Mouse (Mus musculus) MEL (cell line): Measurements from ENCODE around the gene Tbc1d8b. TPM values are rescaled to one million over a fixed set of nuclear protein-coding genes. Genes with fewer than 3 reads are reported as not detected.
A peak's percentile ranks its signal among the peaks of the same experiment; 100 is the strongest.

Experiments
- DNase-seq: peaks from one replicate; pipeline ENCODE4 v3.0.0; 2011; ENCODE audit warnings: low read depth, low spot score
- H3K27ac ChIP-seq: 2 replicates; pipeline ENCODE4 v1.5.1; 2012; ENCODE audit warnings: low read depth, mild to moderate bottlenecking, control low read depth, low read length, moderate library complexity; ENCODE audit not compliant: control insufficient read depth
- H3K27me3 ChIP-seq, 2 experiments: fragments of 150-350 bp in 1 of 2; sonication (generic) in 1 of 2; 2 replicates each; pipeline ENCODE4 v1.6.1; 2012; ENCODE audit warnings: low read length in 2 of 2, mild to moderate bottlenecking in 2 of 2, improper control_type of control experiment in 1 of 2, moderate library complexity in 1 of 2; ENCODE audit not compliant: insufficient read depth in 2 of 2, control insufficient read depth in 1 of 2
- H3K36me3 ChIP-seq, 2 experiments: 2 replicates each; pipeline ENCODE4 v1.6.1; 2012 to 2014; ENCODE audit warnings: low read length in 2 of 2, improper control_type of control experiment in 1 of 2, inconsistent platforms in 1 of 2, mild to moderate bottlenecking in 1 of 2; ENCODE audit not compliant: insufficient read depth in 2 of 2, control insufficient read depth in 1 of 2
- H3K4me1 ChIP-seq, 2 experiments: fragments of 150-350 bp in 1 of 2; sonication (generic) in 1 of 2; 2 replicates each; pipeline ENCODE4 v1.6.1; 2012; ENCODE audit warnings: low read length in 2 of 2, improper control_type of control experiment in 1 of 2, mild to moderate bottlenecking in 1 of 2; ENCODE audit not compliant: insufficient read depth in 2 of 2, control insufficient read depth in 1 of 2
- H3K4me3 ChIP-seq, 2 experiments: fragments of 150-350 bp in 1 of 2; sonication (generic) in 1 of 2; 2 replicates each; pipeline ENCODE4 v1.5.1; 2012; ENCODE audit warnings: low read depth in 2 of 2, low read length in 2 of 2, mild to moderate bottlenecking in 2 of 2, moderate library complexity in 2 of 2, control low read depth in 1 of 2, improper control_type of control experiment in 1 of 2; ENCODE audit not compliant: control insufficient read depth in 1 of 2, insufficient read depth in 1 of 2
- H3K79me2 ChIP-seq: 2 replicates; pipeline ENCODE4 v1.6.1; 2012; ENCODE audit warnings: mild to moderate bottlenecking, low read length, moderate library complexity; ENCODE audit not compliant: control insufficient read depth, poor library complexity, insufficient read depth
- H3K9ac ChIP-seq: 2 replicates; pipeline ENCODE4 v1.6.1; 2012; ENCODE audit warnings: low read depth, mild to moderate bottlenecking, control low read depth, low read length, moderate library complexity; ENCODE audit not compliant: control insufficient read depth, poor library complexity, severe bottlenecking
- H3K9me3 ChIP-seq: fragments of 150-350 bp; sonication (generic); replicated peaks from 2 replicates; pipeline ENCODE4 v1.6.1; 2012; ENCODE audit warnings: mild to moderate bottlenecking, low read length, improper control_type of control experiment, moderate library complexity; ENCODE audit not compliant: insufficient read depth
- BHLHE40 ChIP-seq: IDR thresholded peaks from 2 replicates; pipeline ENCODE4 v1.6.1; 2012; ENCODE audit warnings: low read depth, mild to moderate bottlenecking, inconsistent platforms, low read length, improper control_type of control experiment, borderline replicate concordance
- CHD1 ChIP-seq: IDR thresholded peaks from 2 replicates; pipeline ENCODE4 v1.6.1; 2012; ENCODE audit warnings: low read depth, mild to moderate bottlenecking, inconsistent platforms, low read length, improper control_type of control experiment
- ELF1 ChIP-seq: IDR thresholded peaks from 2 replicates; pipeline ENCODE4 v1.6.1; 2014; ENCODE audit warnings: low read depth, mild to moderate bottlenecking, inconsistent platforms, low read length, improper control_type of control experiment, moderate library complexity
- EP300 ChIP-seq, 2 experiments: IDR thresholded peaks; 2 replicates each; pipeline ENCODE4 v1.6.1; 2011; ENCODE audit warnings: improper control_type of control experiment in 2 of 2, low read length in 2 of 2, low read depth in 1 of 2, mild to moderate bottlenecking in 1 of 2
- HCFC1 ChIP-seq: IDR thresholded peaks from 2 replicates; pipeline ENCODE4 v1.6.1; 2012; ENCODE audit warnings: low read depth, mild to moderate bottlenecking, inconsistent platforms, low read length, improper control_type of control experiment, moderate library complexity
- MAFK ChIP-seq: IDR thresholded peaks from 2 replicates; pipeline ENCODE4 v1.6.1; 2011; ENCODE audit warnings: low read depth, mild to moderate bottlenecking, low read length, improper control_type of control experiment, borderline replicate concordance
- MEF2A ChIP-seq: IDR thresholded peaks from 2 replicates; pipeline ENCODE4 v1.6.1; 2014; ENCODE audit warnings: low read depth, mild to moderate bottlenecking, inconsistent platforms, low read length, improper control_type of control experiment; ENCODE audit not compliant: poor library complexity, insufficient replicate concordance, severe bottlenecking; ENCODE audit errors: extremely low read depth
- MYB ChIP-seq: IDR thresholded peaks from 2 replicates; pipeline ENCODE4 v1.6.1; 2011; ENCODE audit warnings: mild to moderate bottlenecking, low read depth, low read length, improper control_type of control experiment
- MYC ChIP-seq: IDR thresholded peaks from 2 replicates; pipeline ENCODE4 v1.6.1; 2011; ENCODE audit warnings: low read depth, mild to moderate bottlenecking, low read length, improper control_type of control experiment, moderate library complexity
- NRF1 ChIP-seq: IDR thresholded peaks from 2 replicates; pipeline ENCODE4 v1.6.1; 2014; ENCODE audit warnings: low read depth, mild to moderate bottlenecking, inconsistent platforms, low read length, improper control_type of control experiment, moderate library complexity; ENCODE audit not compliant: poor library complexity, insufficient read depth, severe bottlenecking
- POLR2AphosphoS2 ChIP-seq: IDR thresholded peaks from 2 replicates; pipeline ENCODE4 v1.6.1; 2011; ENCODE audit warnings: low read length, improper control_type of control experiment
- RCOR1 ChIP-seq: IDR thresholded peaks from 2 replicates; pipeline ENCODE4 v1.6.1; 2012; ENCODE audit warnings: low read depth, mild to moderate bottlenecking, inconsistent platforms, low read length, improper control_type of control experiment
- SMC3 ChIP-seq: IDR thresholded peaks from 2 replicates; pipeline ENCODE4 v1.6.1; 2011; ENCODE audit warnings: low read depth, low read length, improper control_type of control experiment
- TAL1 ChIP-seq: IDR thresholded peaks from 2 replicates; pipeline ENCODE4 v1.6.1; 2012; ENCODE audit warnings: mild to moderate bottlenecking, inconsistent platforms, low read length, moderate library complexity, mixed read lengths
- TCF12 ChIP-seq: IDR thresholded peaks from 2 replicates; pipeline ENCODE4 v1.6.1; 2014; ENCODE audit warnings: low read depth, mild to moderate bottlenecking, inconsistent platforms, low read length, improper control_type of control experiment, moderate library complexity
- USF1 ChIP-seq: IDR thresholded peaks from 2 replicates; pipeline ENCODE4 v1.6.1; 2014; ENCODE audit warnings: low read depth, mild to moderate bottlenecking, inconsistent platforms, low read length, improper control_type of control experiment, moderate library complexity
- ZKSCAN1 ChIP-seq: IDR thresholded peaks from 2 replicates; pipeline ENCODE4 v1.6.1; 2012; ENCODE audit warnings: low read depth, mild to moderate bottlenecking, inconsistent platforms, low read length, improper control_type of control experiment, moderate library complexity
- polyA plus RNA-seq, 2 experiments: library from polyadenylated mRNA; stranded (reverse) in 1 of 2; unstranded in 1 of 2; fragments of >175 nt in 1 of 2; fragments of >200 nt in 1 of 2; gene quantifications; 2 replicates each; pipeline versions ENCODE4 v1.2.1 to v1.2.4; 2012; ENCODE audit warnings: low replicate concordance in 2 of 2, low read depth in 1 of 2; ENCODE audit not compliant: insufficient read length in 2 of 2, insufficient read depth in 1 of 2, missing spikeins in 1 of 2
- total RNA-seq: library from RNA; depleted of rRNA; stranded (reverse); fragments of 300-350 nt; gene quantifications from 2 replicates; pipeline ENCODE4 v1.2.3, GENCODE M21; 2012

Tbc1d8b gene
- total and polyA plus RNA-seq, 3 experiments, result 5.2 to 6.2 TPM; not detected in 1

DNA sequence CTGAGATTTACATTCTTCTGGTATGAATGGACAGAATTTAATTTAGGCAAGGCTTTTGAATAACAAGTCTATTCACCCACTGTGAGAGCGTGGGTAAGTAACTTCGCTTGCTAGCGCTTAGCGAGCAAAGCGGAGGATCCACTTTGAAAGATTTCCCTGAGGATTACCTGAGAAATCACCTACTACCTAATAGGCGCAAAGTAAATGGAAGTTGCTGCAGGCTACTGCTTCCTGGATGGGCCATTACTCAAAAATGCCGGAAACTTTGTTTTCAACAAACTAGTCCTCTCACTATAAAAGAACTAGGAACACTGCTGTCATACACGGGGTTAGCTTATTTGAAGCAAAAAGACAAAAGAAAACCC is 404 bp upstream of the Tbc1d8b start:
- no peak for DNase-seq
- Histone ChIP-seq H3K4me1 (peaks cover 0 to 18% of the 10 kb centered on the region in 2 experiments; a peak in 2 of 4 replicates), H3K36me3 (peaks cover 0 to 25% of the 10 kb centered on the region in 2 experiments; a peak in 2 of 4 replicates), H3K4me3 (peak overlapping the region; percentile 66 to 94), H3K79me2 (peaks cover 24% of the 10 kb centered on the region), H3K9ac (peak overlapping the region; percentile 74), H3K9me3 (no peaks in the 10 kb centered on the region), H3K27me3 (no peaks in the 10 kb centered on the region), H3K27ac (peak overlapping the region; percentile 57)
- TF ChIP-seq MYC (no peak), USF1 (no peak), HCFC1 (no peak), SMC3 (no peak), MEF2A (no peak), NRF1 (no peak), BHLHE40 (no peak), MAFK (no peak), POLR2AphosphoS2 (no peak), ZKSCAN1 (no peak), RCOR1 (no peak), ELF1 (no peak; the same call in 1 of the 2 replicates), MYB (no peak), TAL1 (no peak)

DNA sequence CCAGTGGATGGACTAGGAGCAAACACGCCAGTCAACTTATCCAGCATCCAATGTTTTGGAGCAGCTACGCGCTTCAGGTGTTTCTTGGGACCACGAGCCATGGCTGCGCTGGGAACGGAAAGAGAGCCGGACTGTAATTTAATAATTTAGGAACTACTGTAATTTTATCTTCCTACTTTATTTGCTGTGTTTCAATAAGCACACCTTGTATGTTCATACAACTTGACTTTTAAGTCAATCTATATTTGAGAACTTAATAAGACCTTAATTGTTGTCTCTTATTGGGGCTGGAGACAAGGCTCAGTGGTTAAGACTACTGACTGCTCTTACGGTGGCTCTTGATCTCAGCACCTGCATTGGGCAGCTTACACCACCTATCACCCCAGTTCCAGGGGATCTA is 29.6 kb downstream of the Tbc1d8b start, which contains the start of gene Gm15013:
Gene Gm15013, minus strand, starts transcription at position 101 of the 400 bp plus-strand sequence.
- no peak for TF ChIP-seq HCFC1
- TF ChIP-seq RCOR1, result no peak
- TF ChIP-seq BHLHE40, result no peak
- TF ChIP-seq TCF12, result no peak
- TF ChIP-seq CHD1, result no peak
- no peak for TF ChIP-seq POLR2AphosphoS2
- TF ChIP-seq USF1, result no peak
- no peak for TF ChIP-seq EP300 (IDR thresholded peaks at IDR 0.05; ENCODE audit: low read depth in 1 of 2, low read length in 2 of 2)

More for the DNA sequence above, 29.6 kb downstream of the Tbc1d8b start, which contains the start of gene Gm15013:
- H3K36me3 ChIP-seq, result no peaks in the 10 kb centered on the region; a peak in 1 of 4 replicates
- no peak for DNase-seq
- H3K27me3 ChIP-seq, result no peaks in the 10 kb centered on the region
- H3K9me3 ChIP-seq, result no peaks in the 10 kb centered on the region
- H3K9ac ChIP-seq, result no peak within 1 kb of the TSS
- H3K4me1 ChIP-seq, result no peaks in the 10 kb centered on the region
- no peak within 1 kb of the TSS for H3K4me3 ChIP-seq
- no peaks in the 10 kb centered on the region for H3K79me2 ChIP-seq
- no peak within 1 kb of the TSS for H3K27ac ChIP-seq
